Mouse (Mus musculus): ENCODE results near the gene Susd4.

- TF ChIP-seq MXI1 (IDR thresholded peaks at IDR 0.05; ENCODE audit: low read depth, low read length), result no peak
- TF ChIP-seq CTCF (conservative IDR thresholded peaks at IDR 0.05 in 1 of 2, IDR thresholded peaks at IDR 0.05 in 1 of 2; ENCODE audit: low read depth in 2 of 2, low read length in 2 of 2), result no peak
- no peak for TF ChIP-seq HCFC1 (IDR thresholded peaks at IDR 0.05; ENCODE audit: low read depth, low read length)
- TF ChIP-seq EP300 (IDR thresholded peaks at IDR 0.05; ENCODE audit: low read length), result no peak
- no peak for TF ChIP-seq POLR2A (IDR thresholded peaks at IDR 0.05; ENCODE audit: low read depth, low read length)
- no peak for TF ChIP-seq POLR2AphosphoS2 (IDR thresholded peaks at IDR 0.05; ENCODE audit: low read depth, low read length)
- no peak for TF ChIP-seq MAX (IDR thresholded peaks at IDR 0.05; ENCODE audit: low read length)
- TF ChIP-seq ZNF384 (IDR thresholded peaks at IDR 0.05; ENCODE audit: low read depth, low read length), result no peak
- TF ChIP-seq JUN (IDR thresholded peaks at IDR 0.05; ENCODE audit: insufficient read depth, low read depth, low read length), result no peak
- no peak for TF ChIP-seq UBTF (IDR thresholded peaks at IDR 0.05; ENCODE audit: low read depth, low read length)
- TF ChIP-seq ELF1 (IDR thresholded peaks at IDR 0.05; ENCODE audit: low read depth, low read length), result no peak
- TF ChIP-seq CHD2 (IDR thresholded peaks at IDR 0.05; ENCODE audit: low read length), result no peak
- no peak for TF ChIP-seq RAD21 (IDR thresholded peaks at IDR 0.05; ENCODE audit: low read depth, low read length)
Measured at GRCm38 (mm10) chr1:182881246-182881645, 117.6 kb downstream of the Susd4 start.

Data from CH12.LX (cell line).